Mouse (Mus musculus) frontal cortex, postnatal 14 days (tissue): ENCODE results near the gene Asic1.
A peak's percentile ranks its signal among the peaks of the same experiment; 100 is the strongest.

Source experiments
- DNase-seq, 2 experiments: peaks; one replicate each; pipeline ENCODE4 v3.0.0; 2022; ENCODE audit warnings: low spot score in 2 of 2

Gene Asic1

DNA sequence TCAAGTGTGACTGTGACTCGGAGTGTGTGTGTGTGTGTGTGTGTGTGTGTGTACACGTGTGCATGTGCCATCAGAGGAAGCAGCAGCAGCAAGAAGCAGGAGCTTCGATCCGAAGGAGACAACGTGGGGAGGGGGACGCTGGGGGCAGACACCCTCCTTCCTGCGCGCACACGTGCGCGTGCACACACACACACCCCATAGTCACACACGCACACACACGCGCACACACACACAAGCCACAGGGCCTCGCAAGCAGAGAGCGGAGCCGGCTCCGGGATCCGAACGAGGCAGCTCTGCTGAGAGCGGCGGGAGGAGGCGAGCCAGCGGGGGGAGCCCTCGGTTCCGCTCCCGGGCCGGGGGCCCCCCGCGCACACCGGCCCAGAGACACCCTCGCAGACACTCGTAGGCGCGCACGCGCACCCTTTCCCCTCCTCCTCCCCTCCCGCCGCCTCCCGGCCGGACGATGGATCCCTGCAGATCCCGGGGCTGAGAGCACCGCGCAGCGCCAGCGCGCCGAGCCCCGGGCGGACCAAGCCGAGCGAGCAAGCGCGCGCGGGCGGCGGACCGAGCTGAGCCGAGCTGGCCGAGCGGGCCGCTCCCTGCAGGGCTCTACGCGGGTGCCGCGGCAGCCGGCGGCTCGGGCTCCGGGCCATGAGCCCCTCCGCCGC, at the start of gene Asic1:
TSS of gene Asic1 (plus strand) at position 215 of the 668 bp plus-strand sequence.
- DNase-seq = peak; percentile 54

GRCm38 (mm10) chr15:99622063-99622462, 48.1 kb upstream of the Asic1 start:
- no peak for DNase-seq

DNA sequence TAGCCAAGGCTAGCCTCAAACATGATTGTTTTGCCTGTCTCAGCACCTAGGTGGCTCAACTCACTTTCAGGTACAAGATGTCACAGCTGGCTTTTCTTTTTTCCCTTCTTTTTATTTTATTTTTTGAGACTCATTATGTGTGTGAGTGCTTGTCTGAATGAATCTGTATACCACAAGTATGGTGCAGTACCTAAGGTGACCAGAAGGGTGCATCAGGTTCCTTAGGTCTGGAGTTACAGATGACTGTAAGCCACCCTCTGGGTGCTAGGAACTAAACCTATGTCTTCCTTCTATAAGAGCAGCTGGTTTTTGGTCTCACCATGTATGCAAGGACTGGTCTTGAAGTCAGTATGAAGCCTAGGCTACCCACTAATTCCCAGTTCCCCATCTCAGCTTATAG, 38.5 kb upstream of the Asic1 start:
- no peak for DNase-seq

DNA sequence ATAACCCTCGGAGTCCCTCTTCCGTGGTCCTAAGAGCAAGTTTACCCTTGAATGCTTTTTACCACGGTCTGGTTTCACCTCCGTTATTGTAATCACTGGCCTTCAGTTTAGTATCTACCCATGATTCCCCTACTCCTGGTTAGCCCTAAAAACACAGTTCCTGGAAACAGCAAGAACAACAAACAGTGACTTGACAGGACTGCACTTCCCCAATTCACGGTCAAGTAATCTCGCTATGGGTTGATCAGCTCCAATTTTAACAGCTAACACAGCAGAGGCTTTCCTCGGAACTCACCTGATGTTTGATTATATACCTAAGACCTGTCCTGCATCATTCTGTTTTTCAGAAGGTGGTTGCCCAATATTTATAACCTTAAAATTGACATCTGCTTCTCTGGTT, 35.5 kb upstream of the Asic1 start:
- DNase-seq = no peak

GRCm38 (mm10) chr15:99637405-99638123, 32.6 kb upstream of the Asic1 start:
- no peak for DNase-seq

- no peak for DNase-seq
Observed at GRCm38 (mm10) chr15:99638124-99638485, 32.1 kb upstream of the Asic1 start.

GRCm38 (mm10) chr15:99642622-99643021, 27.5 kb upstream of the Asic1 start:
- no peak for DNase-seq

DNA sequence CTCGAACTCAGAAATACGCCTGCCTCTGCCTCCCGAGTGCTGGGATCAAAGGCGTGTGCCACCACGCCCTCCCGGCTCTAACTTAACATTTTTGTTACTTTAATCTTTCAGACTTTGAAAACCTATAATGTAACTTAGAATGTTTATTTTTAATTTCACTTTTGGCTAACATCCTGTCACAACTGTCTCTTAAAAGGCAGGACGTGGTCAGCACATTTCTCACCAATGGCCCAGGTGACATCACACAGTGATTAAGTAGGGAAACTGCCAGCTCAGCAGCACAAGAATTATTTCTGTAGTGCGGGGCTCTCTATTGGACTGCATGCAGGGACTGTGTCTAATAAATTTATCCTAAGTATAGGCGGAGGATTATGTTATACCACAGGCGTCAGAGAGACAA, 26.3 kb upstream of the Asic1 start:
- no peak for DNase-seq

GRCm38 (mm10) chr15:99644776-99645175, 25.4 kb upstream of the Asic1 start:
- peak in 1 of 2 experiments; percentile 35 for DNase-seq

- no peak for DNase-seq
Observed at GRCm38 (mm10) chr15:99648326-99648725, 21.8 kb upstream of the Asic1 start.

GRCm38 (mm10) chr15:99649067-99649761, 21.0 kb upstream of the Asic1 start:
- no peak for DNase-seq

GRCm38 (mm10) chr15:99650304-99650703, 19.9 kb upstream of the Asic1 start:
- no peak for DNase-seq

DNA sequence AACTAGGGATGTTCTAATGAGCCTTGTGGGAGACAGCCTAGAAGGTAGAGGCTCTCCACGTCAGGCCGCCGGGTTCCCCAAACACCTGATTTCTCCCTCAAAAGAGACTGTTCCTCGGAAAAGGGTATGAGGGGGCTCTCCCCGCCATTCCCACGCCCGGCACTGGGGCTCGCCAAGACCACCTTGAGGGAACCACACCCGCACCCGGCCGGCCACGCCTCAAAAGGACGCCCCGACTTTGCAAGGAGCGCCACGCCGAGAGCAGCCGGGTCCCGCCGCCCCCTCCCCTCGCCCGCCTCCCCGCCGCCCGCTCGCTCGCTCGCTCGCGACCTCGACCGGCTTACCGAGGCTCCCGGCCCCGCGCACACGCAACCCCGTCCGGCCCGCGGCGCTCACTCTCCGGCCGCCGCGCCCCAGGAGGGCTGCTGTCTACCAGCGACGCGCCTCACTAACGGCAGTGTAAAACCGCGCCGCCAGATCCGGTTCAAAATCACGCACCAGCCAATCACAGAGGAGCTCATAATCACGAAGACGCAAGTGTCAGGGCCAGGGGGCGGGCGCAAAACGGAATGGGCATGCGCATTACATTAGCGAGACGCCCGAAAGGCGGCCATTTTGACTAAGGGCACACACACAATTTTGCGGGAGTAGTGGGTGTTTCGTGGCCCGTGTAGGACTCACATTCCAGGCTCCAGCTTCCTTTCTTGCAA, 18.9 kb upstream of the Asic1 start, which contains the start of gene Racgap1:
TSS of gene Racgap1 (minus strand) at position 494 of the 710 bp plus-strand sequence.
- peak; percentile 93 to 97 for DNase-seq

GRCm38 (mm10) chr15:99651984-99652872, 17.9 kb upstream of the Asic1 start:
- DNase-seq = no peak

- DNase-seq = no peak
Observed at GRCm38 (mm10) chr15:99653291-99653690, 16.9 kb upstream of the Asic1 start.

GRCm38 (mm10) chr15:99653876-99654275, 16.3 kb upstream of the Asic1 start:
- no peak for DNase-seq

DNA sequence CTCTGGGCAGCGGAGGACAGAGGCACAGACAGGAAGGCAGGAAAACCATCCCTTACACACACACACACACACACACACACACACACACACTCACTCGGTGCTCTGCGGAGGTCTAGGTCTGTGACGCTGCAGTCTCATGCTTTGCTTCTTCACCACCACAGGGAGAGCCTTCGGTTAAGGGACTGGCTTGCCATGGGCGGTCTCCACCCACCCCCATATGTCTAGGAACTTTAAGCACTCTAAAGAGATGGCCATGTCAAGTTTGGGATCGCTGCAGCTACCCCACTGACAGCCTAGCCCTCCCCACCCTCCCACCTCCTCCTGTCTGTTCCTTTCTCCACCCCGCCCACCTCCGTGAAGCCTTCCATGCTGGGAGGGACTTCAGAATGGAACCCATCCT, 14.2 kb upstream of the Asic1 start:
- DNase-seq = no peak

DNA sequence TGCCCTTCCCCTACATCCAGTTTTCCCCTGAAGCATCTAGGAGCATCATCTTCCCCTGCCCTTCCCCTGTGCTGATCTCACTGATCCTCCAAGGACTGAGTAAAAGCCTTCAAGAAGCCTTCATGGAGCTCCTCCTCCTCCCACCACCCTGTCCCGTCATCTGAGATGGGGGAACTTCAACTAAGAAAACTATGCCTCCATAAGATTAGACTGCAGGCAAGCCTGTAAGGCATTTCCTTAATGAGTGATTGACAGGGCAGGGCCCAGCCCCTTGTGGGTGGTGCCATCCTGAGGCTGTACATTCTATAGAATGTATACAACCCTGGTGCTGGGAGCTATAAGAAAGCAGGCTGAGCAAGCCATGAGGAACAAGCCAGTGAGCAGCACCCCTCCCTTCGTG, 11.7 kb upstream of the Asic1 start:
- DNase-seq = no peak

DNA sequence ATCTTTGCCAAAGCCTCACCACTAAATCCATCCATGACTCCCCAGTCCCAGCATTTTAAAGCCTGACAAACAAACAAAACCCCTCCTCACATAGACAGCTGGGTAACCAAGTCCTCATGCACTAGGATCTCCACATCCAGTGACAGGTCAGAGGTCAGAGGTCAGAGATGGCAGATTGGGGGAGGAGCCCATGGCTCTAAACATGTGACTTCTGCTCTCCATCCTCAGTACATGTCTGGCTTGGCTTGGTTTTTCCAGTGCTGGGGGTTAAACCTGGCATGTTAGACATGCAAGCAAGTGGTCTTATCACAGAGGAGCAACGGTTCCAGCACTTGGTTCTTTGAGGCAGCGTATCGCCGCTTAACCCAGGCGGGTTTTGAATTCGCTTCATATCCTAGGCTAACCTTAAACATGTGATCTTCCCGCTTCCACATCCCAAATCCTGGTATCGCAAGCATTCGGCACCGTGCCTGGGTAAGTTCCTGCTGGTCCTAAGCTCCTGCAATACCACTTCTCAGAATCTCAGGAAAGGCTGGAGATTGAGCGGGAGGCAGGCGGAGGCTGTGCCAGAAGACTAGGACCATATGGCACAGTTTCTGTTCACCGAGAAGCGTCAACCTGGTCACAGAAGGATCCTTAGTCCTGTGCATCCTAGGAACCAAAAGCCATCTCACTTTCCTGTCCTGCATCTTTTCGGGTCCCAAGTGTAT, 8.9 kb upstream of the Asic1 start:
- DNase-seq = no peak

- DNase-seq = no peak
Observed at GRCm38 (mm10) chr15:99662371-99662770, 7.8 kb upstream of the Asic1 start.
